Mouse (Mus musculus) gastrocnemius, adult 2 months (tissue): ENCODE results near the gene Flnc. TPM values are rescaled to one million over a fixed set of nuclear protein-coding genes. Genes with fewer than 3 reads are reported as not detected.
A peak's percentile ranks its signal among the peaks of the same experiment; 100 is the strongest.

Experiments used
- DNase-seq: peaks from one replicate; pipeline ENCODE4 v3.0.0; 2022
- H3K27ac ChIP-seq: fragments of 200-600 bp; 2 replicates; pipeline ENCODE4 v1.8.1; 2022; ENCODE audit warnings: mild to moderate bottlenecking
- H3K4me3 ChIP-seq: fragments of 200-600 bp; 2 replicates; pipeline ENCODE4 v1.8.1; 2022; ENCODE audit warnings: mild to moderate bottlenecking, moderate library complexity
- CTCF ChIP-seq: fragments of 200-600 bp; IDR thresholded peaks from 2 replicates; pipeline ENCODE4 v1.8.1; 2022; ENCODE audit warnings: antibody characterized with exemption, mild to moderate bottlenecking, moderate library complexity
- intact Hi-C: fragments of 180-260 bp; cut with DNase I; formaldehyde crosslinking; loops from one replicate; pipeline ENCODE4 v1.15.1; 2025
- microRNA-seq: library from miRNA; unstranded; fragments of <30 nt; microRNA quantifications from one replicate; pipeline ENCODE4 v1.2.0, GENCODE M21; 2021
- total RNA-seq, 2 experiments: library from RNA; stranded (reverse); gene quantifications; 2 replicates each; pipeline ENCODE4 v1.2.3; 2021

Flnc gene
- total RNA-seq, 2 experiments from 2014 or later: 285 to 430 TPM

GRCm38 (mm10) chr6:29501599-29501998 is 68.5 kb downstream of the Flnc start:
- intact Hi-C loops: no loop called here
- no peak overlapping the region for H3K4me3 ChIP-seq
- DNase-seq: no peak
- peak; percentile 44; the same call in 1 of the 2 replicates for TF ChIP-seq CTCF
- H3K27ac ChIP-seq: no peak overlapping the region

- no peak for TF ChIP-seq CTCF
- no peak overlapping the region for H3K4me3 ChIP-seq
- intact Hi-C loops: no loop called here
- no peak overlapping the region for H3K27ac ChIP-seq
- DNase-seq: no peak
These were observed 72.4 kb downstream of the Flnc start for GRCm38 (mm10) chr6:29505493-29505892.

GRCm38 (mm10) chr6:29506834-29507233 is 73.8 kb downstream of the Flnc start:
- intact Hi-C loops: no loop called here
- H3K4me3 ChIP-seq: peak overlapping the region; percentile 72

GRCm38 (mm10) chr6:29507447-29508309 is 74.6 kb downstream of the Flnc start, which contains the start of gene Kcp:
Kcp (minus strand) TSS chr6:29507952.
- peak within 1 kb of the TSS; percentile 72 for H3K4me3 ChIP-seq

More at GRCm38 (mm10) chr6:29506834-29507233, 73.8 kb downstream of the Flnc start:
- TF ChIP-seq CTCF: no peak
- DNase-seq: no peak
- no peak overlapping the region for H3K27ac ChIP-seq

GRCm38 (mm10) chr6:29509086-29509485 is 76.0 kb downstream of the Flnc start:
- TF ChIP-seq CTCF: no peak
- no peak overlapping the region for H3K4me3 ChIP-seq
- intact Hi-C loops: no loop called here
- H3K27ac ChIP-seq: peak overlapping the region; percentile 43; the same call in 1 of the 2 replicates
- DNase-seq: peak; percentile 61

More at GRCm38 (mm10) chr6:29507447-29508309, 74.6 kb downstream of the Flnc start, which contains the start of gene Kcp:
- DNase-seq: peak; percentile 55
- TF ChIP-seq CTCF: no peak
- intact Hi-C loops: no loop called here
- peak within 1 kb of the TSS; percentile 54; the same call in 1 of the 2 replicates for H3K27ac ChIP-seq

Small RNAs within 50 kb of the gene (microRNA-seq; reads per million reads assigned to microRNA genes)
- gene Gm26220 (not detected), gene Gm44354 (not detected)

Other genes starting within 250 kb of the Flnc start
- 10 to 100 TPM in 1 of 2 experiments, 1 to 10 TPM in 1; 9.9 to 10.3 TPM for gene Impdh1, start 216.9 kb upstream of the Flnc start, total RNA-seq
- gene Hilpda, start 160.8 kb upstream of the Flnc start, total RNA-seq: 1 to 10 TPM; 2.9 to 4.0 TPM
- under 1 TPM in 1 of 2 experiments, not detected in 1; 0.25 TPM for gene Fam71f2, start 153.7 kb upstream of the Flnc start, total RNA-seq
- gene Fam71f1, start 114.1 kb upstream of the Flnc start, total RNA-seq: not detected
- gene Calu, start 85.2 kb upstream of the Flnc start, total RNA-seq: 100 to 1,000 TPM in 1 of 2 experiments, 10 to 100 TPM in 1; 73.7 to 104 TPM
- gene Opn1sw, start 44.8 kb upstream of the Flnc start, total RNA-seq: under 1 TPM; 0.17 to 0.18 TPM
- gene Ccdc136, start 36.9 kb upstream of the Flnc start, total RNA-seq: 10 to 100 TPM in 1 of 2 experiments, 1 to 10 TPM in 1; 9.6 to 10.5 TPM
- gene Atp6v1f, start 34.5 kb downstream of the Flnc start, total RNA-seq: 100 to 1,000 TPM; 110 to 112 TPM
- not detected for gene Atp6v1fnb, start 38.2 kb downstream of the Flnc start, total RNA-seq
- 1 to 10 TPM; 3.8 to 4.0 TPM for gene Kcp, start 74.7 kb downstream of the Flnc start, total RNA-seq
- gene Irf5, start 93.4 kb downstream of the Flnc start, total RNA-seq: 1 to 10 TPM; 1.1 to 3.8 TPM
- 10 to 100 TPM; 34.4 to 40.6 TPM for gene Tnpo3, start 176.6 kb downstream of the Flnc start, total RNA-seq